Mouse (Mus musculus): Measurements from ENCODE around the gene Aqp3.

DNA sequence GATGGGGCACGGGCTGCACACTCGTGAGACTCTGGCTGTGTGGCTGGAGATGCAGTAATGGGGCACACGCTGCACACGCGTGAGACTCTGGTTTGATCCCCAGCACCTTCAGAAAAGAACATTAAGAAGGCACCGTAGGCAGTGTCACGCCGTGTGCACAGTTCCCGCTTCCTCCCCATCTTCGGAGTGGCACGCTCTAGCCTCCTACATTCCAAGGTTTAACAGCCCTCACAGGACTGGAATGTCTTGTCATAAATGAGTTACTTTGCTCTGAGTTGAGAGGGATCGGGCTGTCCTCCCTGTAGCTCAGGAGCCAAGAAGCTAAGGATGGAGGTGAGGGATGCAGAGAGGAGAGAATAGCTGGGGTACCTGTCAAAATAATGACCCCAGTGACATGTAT is 55.1 kb downstream of the Aqp3 start:
- no peak for TF ChIP-seq CTCF (IDR thresholded peaks at IDR 0.05; ENCODE audit: low read depth)
- TF ChIP-seq EP300 (IDR thresholded peaks at IDR 0.05; ENCODE audit: low read depth): no peak

All from liver, postnatal 0 days (tissue).